Mouse (Mus musculus): ENCODE data around the gene Ttc34. TPM values are rescaled to one million over a fixed set of nuclear protein-coding genes. Genes with fewer than 3 reads are reported as not detected.

Ttc34 gene
- total RNA-seq, 2 experiments from 2014 or later, result not detected

- ATAC-seq (replicated peaks; ENCODE audit: low FRiP score, low TSS enrichment, poor library complexity, severe bottlenecking), result no peak
Measured at GRCm38 (mm10) chr4:154885416-154885815, 48.2 kb downstream of the Ttc34 start.

DNA sequence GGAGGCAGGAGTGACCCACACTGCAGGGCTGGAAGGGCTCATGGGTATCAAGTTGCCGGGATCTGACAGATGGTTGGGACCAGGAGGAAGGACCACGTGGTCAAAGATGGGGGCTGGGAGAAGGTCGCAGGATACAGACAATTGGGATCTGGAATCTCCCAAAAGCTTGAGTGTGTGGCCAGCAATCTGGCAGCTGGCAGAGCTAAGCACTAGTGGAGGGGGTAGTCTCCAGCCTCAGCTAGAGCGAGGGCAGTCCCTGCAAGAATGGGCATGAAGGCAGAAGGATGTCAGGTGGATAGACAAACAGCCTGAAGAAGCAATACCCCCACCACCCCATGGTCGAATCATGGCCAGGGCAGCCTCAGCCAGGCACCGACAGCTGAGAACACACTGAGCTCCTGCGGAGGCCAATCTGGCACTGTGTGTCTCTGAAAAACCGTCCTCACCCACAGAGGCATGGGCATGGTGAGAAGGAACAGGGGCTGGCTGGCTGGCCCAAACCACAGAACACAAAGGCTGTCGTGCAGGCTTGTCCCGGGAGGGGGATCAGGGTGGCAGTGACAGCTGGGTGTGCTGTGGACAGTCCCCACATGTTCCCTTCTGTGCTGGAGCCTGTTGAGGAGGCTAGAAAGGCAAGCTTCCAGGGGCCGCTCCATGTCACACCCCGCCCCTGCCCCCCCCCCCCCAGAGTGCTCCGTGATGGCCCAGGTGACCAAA is 49.8 kb downstream of the Ttc34 start:
- ATAC-seq (replicated peaks; ENCODE audit: low FRiP score, low TSS enrichment, poor library complexity, severe bottlenecking), result no peak

DNA sequence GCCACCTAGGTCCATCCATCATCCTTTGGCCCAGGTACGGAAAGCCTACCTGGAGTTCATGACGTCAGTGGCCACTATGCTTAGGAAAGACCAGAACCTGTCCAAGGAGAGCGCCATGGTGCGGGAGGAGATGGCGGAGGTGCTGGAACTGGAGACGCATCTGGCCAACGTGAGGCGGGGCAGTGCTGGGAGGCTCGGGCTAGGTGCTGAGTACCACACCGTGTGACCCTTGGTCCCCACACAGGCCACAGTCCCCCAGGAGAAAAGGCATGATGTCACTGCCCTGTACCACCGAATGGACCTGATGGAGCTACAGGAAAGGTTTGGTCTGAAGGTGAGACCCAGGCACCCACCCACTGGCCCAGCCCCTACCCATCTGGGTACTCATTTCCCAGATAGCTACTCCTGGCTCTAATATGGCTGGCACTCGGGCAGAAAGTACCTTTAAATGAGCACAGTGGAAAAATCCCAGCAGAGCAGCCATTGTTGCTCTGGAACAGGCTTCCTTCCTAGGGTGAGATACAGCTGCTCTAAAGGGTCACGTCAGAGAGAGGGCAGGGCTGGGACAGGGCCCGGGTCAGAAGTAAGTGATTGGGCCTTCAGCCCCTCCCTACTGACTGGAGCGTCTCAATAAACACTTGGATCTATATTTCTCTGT is 50.5 kb downstream of the Ttc34 start:
- no peak for ATAC-seq (replicated peaks; ENCODE audit: low FRiP score, low TSS enrichment, poor library complexity, severe bottlenecking)

- no peak for ATAC-seq (replicated peaks; ENCODE audit: low FRiP score, low TSS enrichment, poor library complexity, severe bottlenecking)
Measured at GRCm38 (mm10) chr4:154890887-154891286, 53.6 kb downstream of the Ttc34 start.

GRCm38 (mm10) chr4:154895549-154895948 is 58.3 kb downstream of the Ttc34 start:
- no peak for ATAC-seq (replicated peaks; ENCODE audit: low FRiP score, low TSS enrichment, poor library complexity, severe bottlenecking)

- ATAC-seq (replicated peaks; ENCODE audit: low FRiP score, low TSS enrichment, poor library complexity, severe bottlenecking), result no peak
Measured at GRCm38 (mm10) chr4:154897676-154898465, 60.6 kb downstream of the Ttc34 start.

GRCm38 (mm10) chr4:154898506-154899446 is 61.5 kb downstream of the Ttc34 start, which contains the start of gene Fam213b:
Fam213b (minus strand) TSS chr4:154899135.
- peak; percentile 93 for ATAC-seq (replicated peaks; ENCODE audit: low FRiP score, low TSS enrichment, poor library complexity, severe bottlenecking)

DNA sequence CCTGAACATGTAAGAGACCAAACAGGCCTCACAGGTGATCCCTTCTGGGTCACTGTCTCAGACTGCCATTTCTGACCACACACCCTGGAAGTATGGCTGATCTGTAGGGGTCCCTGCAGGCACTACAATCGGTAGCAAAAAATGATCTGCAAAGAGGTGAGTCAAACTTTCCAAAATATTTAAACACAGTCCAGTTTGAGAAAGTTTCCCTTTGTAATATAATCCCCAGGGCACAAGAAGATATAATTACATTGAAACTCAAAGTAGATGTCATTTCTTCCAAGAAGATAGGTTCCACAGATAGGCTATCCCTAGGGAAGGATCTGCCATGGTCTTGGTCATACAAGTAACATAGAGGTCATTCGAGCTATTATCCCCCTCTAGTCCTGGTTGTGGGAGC is 65.1 kb downstream of the Ttc34 start:
- ATAC-seq (replicated peaks; ENCODE audit: low FRiP score, low TSS enrichment, poor library complexity, severe bottlenecking), result no peak

- peak; percentile 92 for ATAC-seq (replicated peaks; ENCODE audit: low FRiP score, low TSS enrichment, poor library complexity, severe bottlenecking)
Measured at GRCm38 (mm10) chr4:154904185-154905071, 67.2 kb downstream of the Ttc34 start.

DNA sequence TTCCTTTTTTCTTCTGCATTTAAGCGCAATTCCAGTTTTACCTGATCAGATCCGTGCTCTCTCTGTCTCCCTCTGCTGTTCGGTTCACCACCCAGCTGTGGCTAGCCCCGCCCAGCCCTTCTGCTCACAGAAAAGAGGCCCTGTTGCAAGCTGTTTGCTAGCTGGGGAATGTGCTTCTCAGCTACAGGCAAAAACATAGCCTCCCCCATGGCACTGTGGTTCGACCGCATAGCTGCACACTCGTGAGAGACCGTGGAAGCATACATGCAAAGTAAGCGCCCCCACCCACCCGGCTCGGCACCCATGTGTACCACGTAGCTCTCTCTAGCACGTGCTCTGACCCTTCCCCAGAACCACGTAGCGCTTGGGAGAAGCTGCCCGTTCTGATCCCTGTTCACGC is 70.6 kb downstream of the Ttc34 start:
- peak; percentile 56 for ATAC-seq (replicated peaks; ENCODE audit: low FRiP score, low TSS enrichment, poor library complexity, severe bottlenecking)

DNA sequence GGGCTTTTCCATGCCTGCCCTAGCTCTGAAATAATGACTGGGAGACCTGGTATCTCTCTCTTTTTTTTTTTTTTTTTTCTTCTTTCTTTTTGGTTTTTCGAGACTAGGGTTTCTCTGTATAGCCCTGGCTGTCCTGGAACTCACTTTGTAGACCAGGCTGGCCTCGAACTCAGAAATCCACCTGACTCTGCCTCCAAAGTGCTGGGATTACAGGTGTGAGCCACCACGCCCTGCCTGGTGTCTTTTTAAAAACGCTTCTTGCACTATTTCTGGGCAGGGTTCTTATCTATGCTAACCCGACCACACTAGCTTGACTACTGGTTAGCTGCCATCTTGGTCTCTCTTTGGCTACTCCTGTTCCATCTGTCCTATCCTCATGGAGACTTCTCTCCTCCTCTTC is 71.2 kb downstream of the Ttc34 start:
- no peak for ATAC-seq (replicated peaks; ENCODE audit: low FRiP score, low TSS enrichment, poor library complexity, severe bottlenecking)

GRCm38 (mm10) chr4:154910606-154911522 is 73.6 kb downstream of the Ttc34 start:
- ATAC-seq (replicated peaks; ENCODE audit: low FRiP score, low TSS enrichment, poor library complexity, severe bottlenecking), result peak; percentile 64

GRCm38 (mm10) chr4:154911644-154912043 is 74.4 kb downstream of the Ttc34 start:
- peak; percentile 72 for ATAC-seq (replicated peaks; ENCODE audit: low FRiP score, low TSS enrichment, poor library complexity, severe bottlenecking)

GRCm38 (mm10) chr4:154913845-154914244 is 76.6 kb downstream of the Ttc34 start:
- no peak for ATAC-seq (replicated peaks; ENCODE audit: low FRiP score, low TSS enrichment, poor library complexity, severe bottlenecking)

DNA sequence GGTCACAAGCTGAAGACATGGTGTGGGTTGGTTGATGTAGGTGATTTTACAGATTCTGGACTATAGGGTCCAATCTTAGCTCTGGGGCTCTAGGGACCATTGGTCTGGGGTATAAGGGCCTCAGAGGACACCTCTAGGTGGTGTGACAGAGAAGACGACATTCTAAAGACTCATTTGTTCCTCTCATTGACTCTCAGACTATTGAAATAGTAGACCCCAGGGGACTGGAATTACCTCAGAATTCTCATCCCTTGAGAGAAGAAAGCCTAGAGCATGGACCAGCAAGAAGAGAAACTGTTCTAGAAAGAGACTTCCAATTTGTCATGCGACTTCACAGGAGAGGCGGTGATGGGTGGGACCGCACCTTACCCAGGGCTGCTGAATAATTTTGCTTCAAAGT is 77.0 kb downstream of the Ttc34 start:
- no peak for ATAC-seq (replicated peaks; ENCODE audit: low FRiP score, low TSS enrichment, poor library complexity, severe bottlenecking)

GRCm38 (mm10) chr4:154914707-154915106 is 77.4 kb downstream of the Ttc34 start:
- no peak for ATAC-seq (replicated peaks; ENCODE audit: low FRiP score, low TSS enrichment, poor library complexity, severe bottlenecking)

DNA sequence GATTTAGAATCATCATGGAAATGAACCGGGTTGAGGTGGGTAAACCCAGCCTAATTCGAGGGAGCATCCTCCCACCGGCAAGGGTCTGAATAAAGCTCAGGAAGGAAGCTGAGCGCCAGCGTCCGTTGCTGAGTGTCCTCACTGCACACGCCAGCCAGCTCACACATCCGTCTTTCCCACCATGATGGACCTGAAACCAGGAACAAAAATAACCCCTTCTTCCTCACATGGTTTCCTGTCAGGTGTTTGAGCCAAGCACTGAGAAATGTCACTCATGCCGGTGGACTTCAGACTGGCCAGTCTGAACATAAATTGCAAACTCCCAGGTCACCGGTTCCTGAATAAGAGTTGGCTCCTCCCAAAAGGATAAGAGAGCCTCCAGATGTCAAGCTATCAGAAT is 78.0 kb downstream of the Ttc34 start:
- ATAC-seq (replicated peaks; ENCODE audit: low FRiP score, low TSS enrichment, poor library complexity, severe bottlenecking), result no peak
